Mouse (Mus musculus): ENCODE measurements around the gene Rmi2.

- TF ChIP-seq CTCF (IDR thresholded peaks at IDR 0.05; ENCODE audit: low read depth, low read length) (no peak), POLR2A (IDR thresholded peaks at IDR 0.05; ENCODE audit: insufficient read depth, low read length) (no peak)
Observed at GRCm38 (mm10) chr16:10923561-10923960, 88.7 kb downstream of the Rmi2 start.
